Mouse (Mus musculus) midbrain, embryonic 12.5 days (tissue): ENCODE measurements around the gene Adgrl3. TPM values are rescaled to one million over a fixed set of nuclear protein-coding genes. Genes with fewer than 3 reads are reported as not detected.

Experiments used
- ATAC-seq: fragments of 200-750 bp; cut with Nextera tagmentation; 2 replicates; pipeline ENCODE4 v1.8.0; 2017; ENCODE audit warnings: low read depth, moderate TSS enrichment, moderate library complexity; ENCODE audit not compliant: low FRiP score
- H3K27ac ChIP-seq: fragments of 300-500 bp; sonication (generic); replicated peaks from 2 replicates; pipeline ENCODE4 v1.5.1; 2016; ENCODE audit warnings: mild to moderate bottlenecking
- H3K27me3 ChIP-seq: fragments of 300-500 bp; sonication (generic); 2 replicates; pipeline ENCODE4 v1.6.1; 2016; ENCODE audit warnings: mild to moderate bottlenecking
- H3K36me3 ChIP-seq: fragments of 300-500 bp; sonication (generic); 2 replicates; pipeline ENCODE4 v1.6.1; 2016
- H3K4me1 ChIP-seq: fragments of 300-500 bp; sonication (generic); 2 replicates; pipeline ENCODE4 v1.6.1; 2016
- H3K4me2 ChIP-seq: fragments of 300-500 bp; sonication (generic); replicated peaks from 2 replicates; pipeline ENCODE4 v1.6.1; 2016; ENCODE audit warnings: mild to moderate bottlenecking, moderate library complexity
- H3K4me3 ChIP-seq: fragments of 300-500 bp; sonication (generic); 2 replicates; pipeline ENCODE4 v1.5.1; 2016; ENCODE audit warnings: mild to moderate bottlenecking
- H3K9ac ChIP-seq: fragments of 300-500 bp; sonication (generic); replicated peaks from 2 replicates; pipeline ENCODE4 v1.6.1; 2016; ENCODE audit warnings: mild to moderate bottlenecking, moderate library complexity
- H3K9me3 ChIP-seq: fragments of 300-500 bp; sonication (generic); 2 replicates; pipeline ENCODE4 v1.6.1; 2016; ENCODE audit warnings: mild to moderate bottlenecking
- WGBS: fragments of 180-500 bp; shearing (Covaris S2); methylation state at CpG from one replicate; pipeline ENCODE4 v1.1.7; 2016; 5-methylcytosine and 5-hydroxymethylcytosine counted together
- polyA plus RNA-seq: library from polyadenylated mRNA; unstranded; fragments of >200 nt; fragmentation: Nextera tagmentation; extraction: Ambion mirVana; gene quantifications from 2 replicates; pipeline ENCODE4 v1.2.1, GENCODE M21; 2016

The Adgrl3 gene
- polyA plus RNA-seq, result 40.7 and 45.9 TPM in 2 replicates

DNA sequence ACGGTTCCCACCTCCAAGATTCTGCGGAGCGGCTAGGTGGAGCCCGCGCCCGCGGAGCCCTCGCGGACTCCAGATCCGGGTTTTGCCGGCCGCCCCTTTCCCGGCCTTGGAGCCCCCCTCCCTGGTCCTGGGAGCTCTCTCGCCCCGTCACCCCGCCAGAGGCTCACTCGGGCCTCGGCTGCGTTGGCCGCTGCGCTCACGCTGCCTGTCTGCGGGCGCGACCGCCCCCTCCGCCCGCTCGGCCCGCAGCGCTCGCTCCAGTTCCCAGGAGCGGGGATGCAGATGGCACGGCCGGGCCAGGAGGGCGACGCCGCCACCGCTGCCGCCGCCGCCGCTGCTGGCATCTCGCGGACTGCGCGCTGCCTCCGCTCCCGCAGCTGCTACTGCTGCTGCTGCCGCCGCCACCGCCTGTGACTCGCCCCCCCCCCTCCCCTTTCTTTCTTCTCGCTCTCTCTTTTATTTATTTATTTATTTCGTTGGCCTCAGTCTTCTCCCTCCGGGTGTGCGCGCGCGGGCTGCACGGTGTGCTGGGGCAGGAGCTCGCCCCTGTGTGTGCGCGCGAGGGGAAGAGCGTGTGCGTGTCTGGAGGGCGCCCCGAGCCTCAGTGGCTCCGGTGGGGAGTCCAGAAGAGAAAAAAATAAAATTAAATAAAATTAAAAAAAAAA lies at the start of gene Adgrl3:
Gene Adgrl3 (plus strand): TSS at position 549 of the 665 bp plus-strand sequence.
- peak; percentile 88 for ATAC-seq
- Histone ChIP-seq H3K27ac (peak within 1 kb of the TSS; percentile 97), H3K27me3 (no peaks in the 10 kb centered on the region), H3K4me2 (peak within 1 kb of the TSS; percentile 87), H3K9ac (peak within 1 kb of the TSS; percentile 95), H3K4me3 (peak within 1 kb of the TSS; percentile 62), H3K9me3 (no peaks in the 10 kb centered on the region), H3K36me3 (no peaks in the 10 kb centered on the region), H3K4me1 (peaks cover 26% of the 10 kb centered on the region)
- under 1% methylated on average over 52 of the region's 70 CpGs for WGBS

DNA sequence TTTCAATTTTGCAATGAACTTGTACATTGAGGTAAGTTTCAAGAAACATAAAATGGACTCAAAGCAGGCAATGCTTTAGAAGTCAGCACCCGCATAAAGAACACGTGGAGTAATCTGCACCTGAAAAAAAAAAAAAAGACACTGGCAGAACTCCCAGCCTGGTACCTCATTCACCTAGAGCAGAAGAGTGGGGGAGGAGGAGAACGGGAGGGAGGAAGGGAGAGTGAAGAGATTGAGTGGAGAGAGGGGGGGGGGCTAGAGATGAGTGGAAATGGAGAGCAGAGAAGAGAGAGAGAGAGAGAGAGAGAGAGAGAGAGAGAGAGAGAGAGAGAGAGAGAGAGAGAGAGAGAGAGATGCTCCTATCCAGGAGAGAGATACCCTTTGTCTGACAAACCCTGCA lies 772 bp upstream of the Adgrl3 start:
- H3K27ac ChIP-seq, result peak overlapping the region; percentile 97
- peak overlapping the region; percentile 95 for H3K9ac ChIP-seq
- H3K36me3 ChIP-seq, result no peaks in the 10 kb centered on the region
- H3K4me2 ChIP-seq, result peak overlapping the region; percentile 87
- peak; percentile 7; the same call in 1 of the 2 replicates for ATAC-seq
- peaks cover 20% of the 10 kb centered on the region; the same call in 1 of the 2 replicates for H3K4me1 ChIP-seq
- WGBS, result 4% methylated on average over 2 of the region's 3 CpGs
- peak overlapping the region; percentile 62 for H3K4me3 ChIP-seq
- H3K9me3 ChIP-seq, result no peaks in the 10 kb centered on the region
- no peaks in the 10 kb centered on the region for H3K27me3 ChIP-seq

DNA sequence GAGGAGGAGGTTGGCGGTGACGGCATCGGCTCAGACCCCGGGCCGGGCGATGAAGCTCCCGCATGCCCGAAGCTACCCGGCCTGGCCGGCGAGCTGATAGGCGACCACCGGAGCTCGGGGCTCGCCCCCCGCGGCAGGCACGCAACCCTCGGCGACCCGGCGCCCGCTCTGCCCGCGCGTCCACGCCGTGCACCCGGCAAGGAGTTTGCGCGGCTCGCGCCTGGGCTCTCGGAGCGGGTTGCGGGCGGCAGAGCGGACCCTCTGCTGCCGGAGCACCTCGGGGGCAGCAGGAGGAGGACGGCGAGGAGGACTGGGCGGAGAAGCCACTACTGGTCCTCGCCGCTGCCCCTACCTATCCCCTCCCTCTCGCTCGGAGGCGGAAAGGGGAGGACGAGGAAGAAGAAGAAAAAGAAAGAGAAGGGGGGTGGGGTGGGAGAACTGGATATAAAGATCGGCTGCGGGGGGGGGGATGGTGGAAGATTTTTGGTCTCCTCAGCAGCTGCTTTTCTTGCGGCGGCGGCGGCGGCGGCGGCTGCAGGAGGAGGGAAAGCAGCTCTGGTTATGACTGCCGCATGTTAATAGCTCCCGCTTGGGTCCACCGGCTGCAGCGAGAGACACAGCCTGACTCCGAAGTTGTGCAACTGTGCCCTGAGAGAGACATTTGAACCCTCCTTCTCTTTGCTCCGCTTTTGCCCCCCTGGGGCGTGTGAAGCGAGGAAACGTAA lies 505 bp downstream of the Adgrl3 start:
- Histone ChIP-seq H3K4me1 (peaks cover 27% of the 10 kb centered on the region), H3K9me3 (no peaks in the 10 kb centered on the region), H3K4me2 (peak overlapping the region; percentile 87), H3K36me3 (no peaks in the 10 kb centered on the region), H3K27me3 (no peaks in the 10 kb centered on the region), H3K27ac (peak overlapping the region; percentile 97), H3K9ac (peak overlapping the region; percentile 95), H3K4me3 (peak overlapping the region; percentile 62)
- under 1% methylated on average over 57 of the region's 67 CpGs for WGBS
- peak; percentile 64 for ATAC-seq

DNA sequence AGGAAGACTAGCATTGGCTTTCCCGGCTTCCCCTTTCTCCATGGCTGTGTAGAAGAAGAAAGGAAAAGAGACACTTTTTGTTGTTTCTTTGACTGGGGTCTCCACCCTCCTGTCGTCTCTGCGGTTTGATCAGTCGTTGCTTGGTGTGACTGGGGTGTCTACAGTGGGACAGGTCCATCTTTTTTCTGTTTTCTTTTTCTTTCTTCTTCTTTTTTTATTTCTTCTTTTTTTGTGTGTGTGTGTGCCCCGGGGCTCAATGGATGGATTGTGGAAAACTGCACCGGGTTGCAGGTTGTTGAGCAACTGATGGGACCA lies 1.0 kb downstream of the Adgrl3 start:
- WGBS, result 0% methylated on average over 6 of the region's 6 CpGs
- Histone ChIP-seq H3K36me3 (no peaks in the 10 kb centered on the region), H3K4me1 (peaks cover 27% of the 10 kb centered on the region), H3K4me3 (peak overlapping the region; percentile 62), H3K9me3 (no peaks in the 10 kb centered on the region), H3K4me2 (peak overlapping the region; percentile 87), H3K27ac (peak overlapping the region; percentile 97), H3K27me3 (no peaks in the 10 kb centered on the region), H3K9ac (peak overlapping the region; percentile 95)
- peak; percentile 8; the same call in 1 of the 2 replicates for ATAC-seq

DNA sequence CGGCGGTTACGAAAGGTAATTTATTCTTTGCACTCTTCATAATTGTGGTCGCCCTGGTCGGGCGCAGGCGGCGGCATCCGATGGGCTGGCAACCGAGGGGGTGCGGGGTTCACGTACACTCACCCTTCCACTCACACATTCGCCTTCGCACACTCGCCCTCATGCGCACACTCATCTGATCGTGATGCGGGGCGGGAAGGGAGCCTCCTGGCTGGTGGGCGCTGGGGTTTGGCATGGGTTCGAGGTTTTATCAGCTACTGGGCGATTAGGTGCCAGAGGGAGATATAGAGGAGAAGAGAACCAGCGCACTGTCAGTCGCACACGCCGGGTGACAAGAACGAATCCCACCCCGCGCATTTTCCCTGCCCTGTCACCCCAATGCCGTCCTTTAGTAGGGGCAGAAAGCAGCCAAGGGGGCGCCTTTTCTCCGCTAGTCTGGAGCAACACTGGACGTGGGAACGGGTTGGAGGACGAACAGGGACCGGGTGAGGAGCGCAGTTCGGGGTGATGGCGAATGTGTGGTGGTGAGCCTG lies 1.5 kb downstream of the Adgrl3 start:
- Histone ChIP-seq H3K9ac (peak overlapping the region; percentile 95), H3K27ac (peak overlapping the region; percentile 97), H3K4me2 (peak overlapping the region; percentile 87), H3K4me1 (peaks cover 27% of the 10 kb centered on the region), H3K36me3 (no peaks in the 10 kb centered on the region), H3K27me3 (no peaks in the 10 kb centered on the region), H3K9me3 (no peaks in the 10 kb centered on the region), H3K4me3 (peak overlapping the region; percentile 62)
- ATAC-seq, result 0 out of 2 replicates have a peak, but pooled peaks have one; percentile 2
- WGBS, result under 1% methylated on average over 39 of the region's 39 CpGs

DNA sequence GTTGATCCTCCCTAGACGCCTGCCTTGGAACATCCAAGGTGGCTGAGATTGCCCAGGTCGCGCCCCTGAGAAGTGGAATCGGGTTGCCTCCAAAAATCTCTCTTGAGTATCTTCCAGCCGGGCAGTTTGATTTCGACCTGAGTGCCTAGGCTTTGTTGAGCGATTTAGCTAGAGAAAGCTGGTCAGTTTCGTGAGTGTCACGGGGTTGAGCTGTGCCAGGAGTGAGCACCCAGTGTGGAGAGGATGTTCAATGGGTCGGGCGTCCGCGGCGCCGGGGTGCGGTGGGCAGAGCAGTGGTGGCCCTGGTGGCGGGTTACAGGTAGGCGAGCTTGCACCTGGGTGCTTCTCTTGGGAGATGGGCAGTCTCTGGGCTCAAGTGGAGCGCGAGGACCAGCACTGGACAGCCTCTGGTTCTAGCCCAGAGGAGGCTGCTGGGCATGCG lies 1.9 kb downstream of the Adgrl3 start:
- peaks cover 27% of the 10 kb centered on the region for H3K4me1 ChIP-seq
- peak overlapping the region; percentile 97 for H3K27ac ChIP-seq
- peak overlapping the region; percentile 62 for H3K4me3 ChIP-seq
- under 1% methylated on average over 21 of the region's 21 CpGs for WGBS
- H3K9ac ChIP-seq, result peak overlapping the region; percentile 95
- H3K4me2 ChIP-seq, result peak overlapping the region; percentile 87
- H3K36me3 ChIP-seq, result no peaks in the 10 kb centered on the region
- H3K27me3 ChIP-seq, result no peaks in the 10 kb centered on the region
- H3K9me3 ChIP-seq, result no peaks in the 10 kb centered on the region
- ATAC-seq, result no peak

DNA sequence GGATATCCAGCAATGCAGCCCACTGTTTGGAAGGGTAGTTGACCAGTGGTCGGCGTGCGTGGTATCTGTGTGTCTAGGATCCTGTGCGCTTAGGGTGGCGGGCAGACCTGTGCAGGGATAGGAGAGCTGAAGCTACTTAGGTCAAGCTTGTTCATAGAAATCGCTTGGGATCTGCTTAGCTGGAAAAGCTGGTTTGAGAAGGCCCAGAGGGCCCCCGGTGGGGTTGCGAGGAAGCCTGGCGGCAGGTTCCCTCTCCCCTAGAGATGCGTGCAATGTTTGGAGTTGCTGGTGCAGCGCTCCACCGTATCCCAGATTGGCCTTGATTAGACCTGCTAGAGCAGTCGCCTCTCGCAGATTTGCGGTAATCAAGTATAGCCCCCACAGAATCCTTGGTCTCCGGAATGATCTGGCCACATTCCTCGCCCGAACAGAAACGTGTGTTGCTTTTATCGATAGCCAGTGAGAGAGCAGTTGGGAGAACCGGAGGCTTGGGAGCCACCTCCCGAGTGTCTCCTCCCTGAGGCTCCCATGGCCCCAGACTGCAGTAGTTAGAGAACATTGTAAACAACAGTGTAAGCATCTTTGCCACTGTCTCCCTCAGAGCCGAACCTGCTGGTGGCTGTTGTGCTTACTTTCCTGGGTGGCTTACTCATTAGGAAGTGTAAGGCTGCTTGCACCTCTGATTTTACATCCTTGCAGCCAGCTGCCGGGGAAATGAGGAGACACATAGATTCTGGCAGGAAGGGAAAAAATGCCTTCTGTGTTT lies 2.6 kb downstream of the Adgrl3 start:
- Histone ChIP-seq H3K9ac (peak overlapping the region; percentile 95), H3K4me1 (peaks cover 27% of the 10 kb centered on the region), H3K4me2 (peak overlapping the region; percentile 87), H3K27me3 (no peaks in the 10 kb centered on the region), H3K4me3 (peak overlapping the region; percentile 62), H3K36me3 (no peaks in the 10 kb centered on the region), H3K9me3 (no peaks in the 10 kb centered on the region), H3K27ac (peak overlapping the region; percentile 97)
- no peak for ATAC-seq
- under 1% methylated on average over 24 of the region's 24 CpGs for WGBS

DNA sequence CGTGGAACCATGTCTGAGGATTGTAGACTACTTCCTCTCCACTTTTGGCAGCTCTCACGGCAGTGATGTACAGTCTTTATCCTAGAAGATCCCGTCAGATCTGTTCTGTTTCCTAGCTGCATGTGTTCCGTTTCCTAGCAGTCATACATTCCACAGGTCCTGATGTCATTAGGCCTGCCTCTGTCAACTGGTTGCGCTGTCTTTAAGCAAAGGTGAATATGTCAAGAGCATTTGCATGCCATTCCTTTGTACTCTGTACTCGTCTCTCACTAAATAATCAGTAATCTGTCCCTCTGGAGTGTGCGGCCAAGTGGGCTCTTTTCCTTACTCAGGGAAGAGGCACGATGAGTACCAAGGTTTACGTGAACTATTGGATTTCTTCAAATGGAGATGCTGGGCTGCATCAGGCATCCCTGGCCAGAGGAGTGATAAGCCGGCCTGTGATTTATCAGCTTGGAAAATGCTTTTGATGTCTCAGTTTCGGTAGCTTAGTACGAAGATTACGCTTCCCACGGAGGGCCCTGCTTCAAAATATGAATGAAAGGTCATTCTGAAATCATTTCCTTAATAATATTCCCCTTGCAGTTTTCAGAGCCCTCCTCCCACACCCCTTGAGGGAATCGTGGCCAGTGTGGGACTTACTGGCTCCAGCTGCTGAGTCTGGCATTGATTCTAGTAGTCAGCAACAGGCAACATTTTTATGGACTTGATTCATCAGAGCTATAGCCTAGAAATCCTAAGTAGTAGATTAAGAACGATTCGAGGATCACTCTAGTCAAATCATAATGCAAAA lies 4.2 kb downstream of the Adgrl3 start:
- 29% methylated on average over 17 of the region's 17 CpGs for WGBS
- no peak overlapping the region for H3K9ac ChIP-seq
- no peak for ATAC-seq
- peak overlapping the region; percentile 28 for H3K4me3 ChIP-seq
- H3K36me3 ChIP-seq, result no peaks in the 10 kb centered on the region
- no peaks in the 10 kb centered on the region for H3K9me3 ChIP-seq
- H3K4me2 ChIP-seq, result peak overlapping the region; percentile 50
- no peaks in the 10 kb centered on the region for H3K27me3 ChIP-seq
- no peak overlapping the region for H3K27ac ChIP-seq
- peaks cover 38% of the 10 kb centered on the region for H3K4me1 ChIP-seq

DNA sequence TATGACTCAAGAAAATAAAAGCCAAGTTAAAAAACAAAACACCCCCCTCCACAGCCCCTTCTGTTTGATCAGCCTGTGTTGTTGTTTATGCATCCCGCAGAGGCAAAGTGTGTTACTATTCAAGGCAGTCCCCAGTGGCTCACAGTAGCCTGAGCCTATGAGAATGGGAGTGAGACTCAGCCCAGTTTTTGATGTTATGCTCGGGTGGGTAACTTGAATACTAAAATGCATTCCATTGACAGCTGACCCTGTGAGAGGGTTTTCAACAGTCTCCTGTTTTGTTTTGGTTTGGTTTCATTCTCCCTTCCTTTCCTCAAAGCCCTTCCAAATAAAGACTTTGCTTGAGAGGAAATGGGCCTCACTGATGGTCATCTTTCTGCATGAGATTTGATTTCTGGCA lies 8.9 kb downstream of the Adgrl3 start:
- no peak overlapping the region for H3K4me2 ChIP-seq
- no peaks in the 10 kb centered on the region for H3K9me3 ChIP-seq

DNA sequence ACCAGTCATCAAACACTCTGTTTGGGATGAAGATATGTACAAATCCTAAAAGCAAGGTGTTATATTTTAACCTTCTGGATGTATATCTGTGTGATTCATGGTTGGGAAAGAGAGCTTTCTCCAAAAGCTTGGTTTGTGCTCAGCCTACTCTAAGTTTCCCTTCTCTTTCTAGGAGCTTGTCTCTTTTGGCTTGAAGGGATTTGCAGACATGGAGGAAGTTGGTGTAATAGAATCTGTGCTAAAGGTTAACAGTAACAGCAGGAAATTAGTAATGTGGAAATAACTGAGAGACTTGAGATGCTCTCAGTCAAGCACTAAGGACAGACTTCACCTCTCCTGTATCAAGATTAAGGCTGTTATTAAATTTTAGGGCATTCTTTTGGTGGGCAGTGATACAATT lies 17.2 kb downstream of the Adgrl3 start:
- Histone ChIP-seq H3K27ac (no peak overlapping the region), H3K27me3 (no peaks in the 10 kb centered on the region), H3K4me3 (no peak overlapping the region), H3K4me2 (no peak overlapping the region), H3K9ac (no peak overlapping the region), H3K36me3 (no peaks in the 10 kb centered on the region), H3K9me3 (no peaks in the 10 kb centered on the region), H3K4me1 (no peaks in the 10 kb centered on the region; the same call in 1 of the 2 replicates)
- no peak for ATAC-seq

More for the DNA sequence above, 8.9 kb downstream of the Adgrl3 start:
- Histone ChIP-seq H3K36me3 (no peaks in the 10 kb centered on the region), H3K4me3 (no peak overlapping the region), H3K9ac (no peak overlapping the region), H3K4me1 (peaks cover 27% of the 10 kb centered on the region), H3K27me3 (no peaks in the 10 kb centered on the region), H3K27ac (no peak overlapping the region)
- peak; percentile 77 for ATAC-seq
- 7% methylated on average over 2 of the region's 2 CpGs for WGBS

DNA sequence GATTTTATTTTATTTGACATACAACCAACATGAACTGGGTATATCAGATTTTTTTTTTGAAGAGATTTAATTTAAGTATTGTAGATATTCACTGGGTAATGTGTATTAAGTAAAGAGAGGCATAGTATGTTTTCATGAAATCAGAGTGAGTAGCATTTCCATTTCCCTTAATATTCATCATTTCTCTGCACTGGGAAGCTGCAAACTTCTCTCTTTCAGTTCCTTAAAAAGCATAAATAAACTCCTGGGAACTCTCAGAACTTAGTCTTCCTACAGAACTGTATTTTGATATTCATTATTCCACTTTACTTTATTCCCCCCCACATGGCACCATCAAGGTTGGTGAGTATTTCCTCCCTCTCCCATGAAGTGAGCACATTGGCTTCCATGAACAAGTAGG lies 23.9 kb downstream of the Adgrl3 start:
- no peaks in the 10 kb centered on the region for H3K9me3 ChIP-seq
- H3K36me3 ChIP-seq, result no peaks in the 10 kb centered on the region
- no peaks in the 10 kb centered on the region for H3K27me3 ChIP-seq
- ATAC-seq, result no peak
- no peak overlapping the region for H3K9ac ChIP-seq
- H3K27ac ChIP-seq, result no peak overlapping the region
- no peak overlapping the region for H3K4me3 ChIP-seq
- H3K4me1 ChIP-seq, result no peaks in the 10 kb centered on the region; the same call in 1 of the 2 replicates
- no peak overlapping the region for H3K4me2 ChIP-seq
